In the genomic region with DNA sequence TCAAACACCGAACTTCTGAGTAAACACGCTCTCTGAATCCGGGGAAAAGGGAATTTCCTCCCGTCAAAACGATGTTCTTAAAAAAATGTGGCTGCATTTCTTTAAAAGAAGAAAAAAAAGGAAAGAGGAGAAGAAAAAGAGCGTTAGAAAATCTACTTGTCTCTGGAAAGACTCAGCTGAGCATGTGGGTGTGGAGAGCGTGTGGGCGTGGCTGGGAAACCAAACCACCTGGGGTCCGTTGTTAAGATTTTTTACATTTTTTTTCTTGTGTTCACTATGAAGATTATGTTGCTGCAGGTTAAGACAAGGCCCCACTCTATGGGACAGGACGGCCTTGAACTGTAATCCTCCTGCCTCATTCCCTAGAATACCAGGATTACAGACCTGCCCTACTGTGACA, we compare ENCODE assay signal across 27 mouse cellular contexts. TPM values are rescaled to one million over a fixed set of nuclear protein-coding genes. Genes with fewer than 3 reads are reported as not detected.
DNase-seq lines count a peak whose midpoint lies in the region; ATAC-seq lines count a peak whose summit lies in the region.
"Had no signal": no experiment of that assay in that cellular context is flagged by ENCODE, and none has a peak within 500 bp of the region (broad histone marks: within the 10 kb centered on the region; RNA-seq: fewer than 3 reads in every experiment).

No protein-coding gene starts in this region.

- 71% methylated on average over 10 of the region's 10 CpGs for WGBS in embryonic facial prominence, embryonic 15.5 days

- H3K27ac ChIP-seq in embryonic facial prominence, embryonic 15.5 days (replicated peaks), result no peak overlapping the region
- H3K27ac ChIP-seq: forebrain, embryonic 12.5 days; forebrain, embryonic 15.5 days; heart, adult 2 months; heart, embryonic 10.5 days; hindbrain, embryonic 12.5 days; hindbrain, embryonic 15.5 days had no signal

- H3K4me2 ChIP-seq in embryonic facial prominence, embryonic 15.5 days (replicated peaks), result no peak overlapping the region
- H3K4me2 ChIP-seq: forebrain, embryonic 12.5 days; forebrain, embryonic 15.5 days; hindbrain, embryonic 12.5 days; hindbrain, embryonic 15.5 days had no signal

- H3K4me3 ChIP-seq in embryonic facial prominence, embryonic 15.5 days (replicated peaks), result no peak overlapping the region
- H3K4me3 ChIP-seq: erythroblast, embryonic 14.5 days; forebrain, embryonic 12.5 days; forebrain, embryonic 15.5 days; heart, adult 2 months; heart, embryonic 10.5 days; hindbrain, embryonic 12.5 days; hindbrain, embryonic 15.5 days had no signal

- no peak for DNase-seq in frontal cortex, postnatal 10 days (ENCODE audit: low spot score in 2 of 2)
- peak; percentile 12 for DNase-seq in right cerebral cortex, adult 18-20 months
- no peak for DNase-seq in right cerebral cortex, postnatal 36 days (ENCODE audit: low spot score in 2 of 2)
- peak; percentile 25 for DNase-seq in R1 (ENCODE audit: low read depth, low spot score)
- DNase-seq in kidney, postnatal 10 days, result no peak
- DNase-seq: adrenal gland, adult 2 months; adrenal gland, postnatal 14 days; B cell, adult 2 months; cerebellum, adult 11-12 months; cerebellum, adult 8-10 months; cerebellum, postnatal 10 days; cerebellum, postnatal 36 days; embryo, embryonic 11 days; gastrocnemius, postnatal 10 days; gastrocnemius, postnatal 36 days; heart, adult 2 months had no signal

- ATAC-seq in frontal cortex, adult (ENCODE audit: low TSS enrichment), result peak; percentile 62; the same call in 1 of the 2 replicates
- ATAC-seq in embryonic facial prominence, embryonic 15.5 days (ENCODE audit: insufficient number of reproducible peaks, low FRiP score, low TSS enrichment, low read depth), result 0 out of 2 replicates have a peak, but pooled peaks have one; percentile 19
- ATAC-seq: forebrain, embryonic 15.5 days; Patski had no signal

- no peaks in the 10 kb centered on the region for H3K9me3 ChIP-seq in embryonic facial prominence, embryonic 15.5 days (replicated peaks)
- H3K9me3 ChIP-seq: forebrain, embryonic 12.5 days; forebrain, embryonic 15.5 days; G1E; heart, embryonic 10.5 days; hindbrain, embryonic 12.5 days; hindbrain, embryonic 15.5 days had no signal

- no peaks in the 10 kb centered on the region for H3K4me1 ChIP-seq in embryonic facial prominence, embryonic 15.5 days
- H3K4me1 ChIP-seq: forebrain, embryonic 12.5 days; forebrain, embryonic 15.5 days; heart, embryonic 10.5 days; hindbrain, embryonic 12.5 days; hindbrain, embryonic 15.5 days had no signal

- no peak overlapping the region for H3K9ac ChIP-seq in embryonic facial prominence, embryonic 15.5 days
- H3K9ac ChIP-seq: forebrain, embryonic 12.5 days; forebrain, embryonic 15.5 days; hindbrain, embryonic 12.5 days; hindbrain, embryonic 15.5 days had no signal

- H3K36me3 ChIP-seq in embryonic facial prominence, embryonic 15.5 days, result peaks cover 46% of the 10 kb centered on the region

- no peaks in the 10 kb centered on the region for H3K27me3 ChIP-seq in embryonic facial prominence, embryonic 15.5 days
- H3K27me3 ChIP-seq: CH12.LX; forebrain, embryonic 12.5 days; forebrain, embryonic 15.5 days; hindbrain, embryonic 12.5 days; hindbrain, embryonic 15.5 days; Patski had no signal

RNA-seq across cellular contexts. Expression of a gene that starts 17.2 kb away (rescaled TPM):
- 29.5 and 33.6 TPM in 2 replicates for polyA plus RNA-seq in embryonic facial prominence, embryonic 15.5 days (2015; fragmentation: Nextera tagmentation; extraction: Ambion mirVana)

RNA-seq across cellular contexts. Expression of a gene that starts 28.8 kb away (rescaled TPM):
- polyA plus RNA-seq in embryonic facial prominence, embryonic 15.5 days (2015; fragmentation: Nextera tagmentation; extraction: Ambion mirVana), result 6.5 and 7.5 TPM in 2 replicates

RNA-seq across cellular contexts. Expression of a gene that starts 29.9 kb away (rescaled TPM):
- 17.6 and 23.3 TPM in 2 replicates for polyA plus RNA-seq in embryonic facial prominence, embryonic 15.5 days (2015; fragmentation: Nextera tagmentation; extraction: Ambion mirVana)

Comparison
In these comparisons a context has a peak if more than half of its experiments do, and no peak if none do; other contexts are left out.
1. DNase-seq: peak in right cerebral cortex, adult 18-20 months (single experiment) and R1 (single experiment); none in frontal cortex, postnatal 10 days (0 of 2), right cerebral cortex, postnatal 36 days (0 of 2) and kidney, postnatal 10 days (single experiment).